Mouse (Mus musculus) CH12.LX (cell line): ENCODE results near the gene Sec24d. TPM values are rescaled to one million over a fixed set of nuclear protein-coding genes. Genes with fewer than 3 reads are reported as not detected.

ENCODE experiments used
- DNase-seq: peaks from one replicate; pipeline ENCODE4 v3.0.0-alpha.2; 2013; ENCODE audit errors: extremely low read depth
- H3K27ac ChIP-seq: 2 replicates; pipeline ENCODE4 v1.5.1; 2012; ENCODE audit warnings: low read depth, mild to moderate bottlenecking, control low read depth, moderate library complexity; ENCODE audit not compliant: insufficient read depth
- H3K27me3 ChIP-seq: replicated peaks from 2 replicates; pipeline ENCODE3; 2012; ENCODE audit warnings: inconsistent platforms
- H3K36me3 ChIP-seq, 2 experiments: replicated peaks in 1 of 2; 2 replicates each; pipeline versions ENCODE3 to v1.6.1; 2012; ENCODE audit warnings: inconsistent platforms in 1 of 2, low read length in 1 of 2, mild to moderate bottlenecking in 1 of 2, mixed read lengths in 1 of 2, moderate library complexity in 1 of 2; ENCODE audit not compliant: control insufficient read depth in 1 of 2, insufficient read depth in 1 of 2
- H3K4me1 ChIP-seq, 2 experiments: 2 replicates each; pipeline ENCODE4 v1.6.1; 2012; ENCODE audit warnings: inconsistent platforms in 1 of 2, moderate library complexity in 1 of 2; ENCODE audit not compliant: insufficient read depth in 2 of 2, control insufficient read depth in 1 of 2
- H3K4me2 ChIP-seq: 2 replicates; pipeline ENCODE4 v1.6.1; 2012; ENCODE audit warnings: low read depth, mild to moderate bottlenecking, control low read depth; ENCODE audit not compliant: poor library complexity, insufficient read depth, severe bottlenecking
- H3K4me3 ChIP-seq, 3 experiments: fragments of 150-350 bp in 1 of 3; sonication (generic) in 1 of 3; replicated peaks in 1 of 3; 2 replicates each; pipeline versions ENCODE3 to v1.5.1; 2011 to 2012; ENCODE audit warnings: low read depth in 2 of 3, low read length in 2 of 3, mild to moderate bottlenecking in 2 of 3, moderate library complexity in 2 of 3, control low read depth in 1 of 3, improper control_type of control experiment in 1 of 3, inconsistent platforms in 1 of 3, mixed read lengths in 1 of 3; ENCODE audit not compliant: poor library complexity in 1 of 3
- H3K79me2 ChIP-seq: replicated peaks from 2 replicates; pipeline ENCODE4 v1.6.1; 2012; ENCODE audit warnings: mild to moderate bottlenecking, moderate library complexity; ENCODE audit not compliant: control insufficient read depth, poor library complexity, insufficient read depth, severe bottlenecking; ENCODE audit errors: extremely low read depth
- H3K9ac ChIP-seq: 2 replicates; pipeline ENCODE4 v1.6.1; 2012; ENCODE audit warnings: low read depth, mild to moderate bottlenecking, control low read depth, moderate library complexity; ENCODE audit not compliant: insufficient read depth
- H3K9me3 ChIP-seq: replicated peaks from 2 replicates; pipeline ENCODE3; 2012; ENCODE audit warnings: low read length, inconsistent platforms, mixed read lengths
- BHLHE40 ChIP-seq: IDR thresholded peaks from 2 replicates; pipeline ENCODE4 v1.6.1; 2011; ENCODE audit warnings: mild to moderate bottlenecking, low read depth, low read length, improper control_type of control experiment
- CHD1 ChIP-seq: IDR thresholded peaks from 2 replicates; pipeline ENCODE4 v1.6.1; 2012; ENCODE audit warnings: low read depth, low read length, improper control_type of control experiment, inconsistent platforms
- CHD2 ChIP-seq: IDR thresholded peaks from 2 replicates; pipeline ENCODE4 v1.6.1; 2011; ENCODE audit warnings: low read length, improper control_type of control experiment
- CTCF ChIP-seq, 2 experiments: IDR thresholded peaks in 1 of 2; conservative IDR thresholded peaks in 1 of 2; 2 replicates each; pipeline ENCODE4 v1.5.1; 2011 to 2012; ENCODE audit warnings: low read depth in 2 of 2, low read length in 2 of 2, improper control_type of control experiment in 1 of 2, inconsistent platforms in 1 of 2, mild to moderate bottlenecking in 1 of 2, moderate library complexity in 1 of 2
- ELF1 ChIP-seq: IDR thresholded peaks from 2 replicates; pipeline ENCODE4 v1.6.1; 2014; ENCODE audit warnings: low read depth, mild to moderate bottlenecking, inconsistent platforms, low read length, improper control_type of control experiment
- ETS1 ChIP-seq: conservative IDR thresholded peaks from 2 replicates; pipeline ENCODE4 v1.6.1; 2012; ENCODE audit warnings: low read depth, mild to moderate bottlenecking, inconsistent platforms, low read length, improper control_type of control experiment, moderate library complexity
- GABPA ChIP-seq: IDR thresholded peaks from 2 replicates; pipeline ENCODE4 v1.6.1; 2012; ENCODE audit warnings: low read depth, low read length, improper control_type of control experiment, inconsistent platforms; ENCODE audit not compliant: insufficient replicate concordance
- HCFC1 ChIP-seq: IDR thresholded peaks from 2 replicates; pipeline ENCODE4 v1.6.1; 2012; ENCODE audit warnings: low read depth, mild to moderate bottlenecking, inconsistent platforms, low read length, improper control_type of control experiment
- JUN ChIP-seq: IDR thresholded peaks from 2 replicates; pipeline ENCODE4 v1.6.1; 2011; ENCODE audit warnings: low read depth, mild to moderate bottlenecking, low read length, improper control_type of control experiment, moderate library complexity; ENCODE audit not compliant: insufficient read depth
- JUND ChIP-seq: conservative IDR thresholded peaks from 2 replicates; pipeline ENCODE4 v1.6.1; 2011; ENCODE audit warnings: low read depth, low read length, improper control_type of control experiment
- MAFK ChIP-seq: IDR thresholded peaks from 2 replicates; pipeline ENCODE4 v1.6.1; 2011; ENCODE audit warnings: low read length, improper control_type of control experiment; ENCODE audit not compliant: insufficient replicate concordance
- MAZ ChIP-seq: IDR thresholded peaks from 2 replicates; pipeline ENCODE4 v1.6.1; 2012; ENCODE audit warnings: low read depth, mild to moderate bottlenecking, inconsistent platforms, low read length, improper control_type of control experiment, moderate library complexity
- MEF2A ChIP-seq: IDR thresholded peaks from 2 replicates; pipeline ENCODE4 v1.6.1; 2014; ENCODE audit warnings: low read depth, mild to moderate bottlenecking, inconsistent platforms, low read length, improper control_type of control experiment, borderline replicate concordance
- MXI1 ChIP-seq: IDR thresholded peaks from 2 replicates; pipeline ENCODE4 v1.6.1; 2011; ENCODE audit warnings: mild to moderate bottlenecking, low read depth, low read length, improper control_type of control experiment
- MYC ChIP-seq: IDR thresholded peaks from 2 replicates; pipeline ENCODE4 v1.6.1; 2011; ENCODE audit warnings: low read depth, mild to moderate bottlenecking, improper control_type of control experiment, low read length
- NELFE ChIP-seq: IDR thresholded peaks from 2 replicates; pipeline ENCODE4 v1.6.1; 2011; ENCODE audit warnings: low read depth, low read length, improper control_type of control experiment
- NRF1 ChIP-seq: IDR thresholded peaks from 2 replicates; pipeline ENCODE4 v1.6.1; 2014; ENCODE audit warnings: low read depth, mild to moderate bottlenecking, inconsistent platforms, low read length, improper control_type of control experiment, moderate library complexity
- POLR2A ChIP-seq: IDR thresholded peaks from 2 replicates; pipeline ENCODE4 v1.6.1; 2011; ENCODE audit warnings: low read depth, mild to moderate bottlenecking, improper control_type of control experiment, low read length
- POLR2AphosphoS2 ChIP-seq: IDR thresholded peaks from 2 replicates; pipeline ENCODE4 v1.6.1; 2011; ENCODE audit warnings: low read depth, low read length, improper control_type of control experiment
- RAD21 ChIP-seq: IDR thresholded peaks from 2 replicates; pipeline ENCODE4 v1.6.1; 2011; ENCODE audit warnings: low read depth, mild to moderate bottlenecking, low read length, improper control_type of control experiment, moderate library complexity
- SIN3A ChIP-seq: IDR thresholded peaks from 2 replicates; pipeline ENCODE4 v1.6.1; 2012; ENCODE audit warnings: low read length, improper control_type of control experiment, inconsistent platforms
- SMC3 ChIP-seq: IDR thresholded peaks from 2 replicates; pipeline ENCODE4 v1.6.1; 2011; ENCODE audit warnings: low read depth, low read length, improper control_type of control experiment
- TBP ChIP-seq: conservative IDR thresholded peaks from 2 replicates; pipeline ENCODE4 v1.6.1; 2011; ENCODE audit warnings: low read depth, low read length, improper control_type of control experiment
- UBTF ChIP-seq: IDR thresholded peaks from 2 replicates; pipeline ENCODE4 v1.6.1; 2012; ENCODE audit warnings: low read depth, mild to moderate bottlenecking, inconsistent platforms, low read length, improper control_type of control experiment, moderate library complexity
- USF1 ChIP-seq: IDR thresholded peaks from 2 replicates; pipeline ENCODE4 v1.6.1; 2014; ENCODE audit warnings: low read depth, mild to moderate bottlenecking, inconsistent platforms, low read length, improper control_type of control experiment
- USF2 ChIP-seq: conservative IDR thresholded peaks from 2 replicates; pipeline ENCODE4 v1.6.1; 2011; ENCODE audit warnings: low read depth, low read length, improper control_type of control experiment
- ZC3H11A ChIP-seq: IDR thresholded peaks from 2 replicates; pipeline ENCODE4 v1.6.1; 2012; ENCODE audit warnings: low read depth, mild to moderate bottlenecking, inconsistent platforms, low read length, improper control_type of control experiment
- ZKSCAN1 ChIP-seq: IDR thresholded peaks from 2 replicates; pipeline ENCODE4 v1.6.1; 2012; ENCODE audit warnings: low read depth, inconsistent platforms, low read length, improper control_type of control experiment, borderline replicate concordance
- ZMIZ1 ChIP-seq: IDR thresholded peaks from 2 replicates; pipeline ENCODE4 v1.6.1; 2012; ENCODE audit warnings: low read depth, mild to moderate bottlenecking, inconsistent platforms, low read length, improper control_type of control experiment
- ZNF384 ChIP-seq: IDR thresholded peaks from 2 replicates; pipeline ENCODE4 v1.6.1; 2012; ENCODE audit warnings: low read depth, low read length, improper control_type of control experiment, inconsistent platforms
- dilution Hi-C: fragments of 300-500 bp; cut with MboI; formaldehyde crosslinking; loops from 2 replicates; pipeline ENCODE4 v1.14.3; 2020; ENCODE audit warnings: low sequenced_read_pairs; ENCODE audit not compliant: extremely low pct_unique_long_range_greater_than_20kb, extremely low pct_ligation_motif_present
- in situ Hi-C: fragments of 300-500 bp; cut with MboI; formaldehyde crosslinking; loops from 3 replicates; pipeline ENCODE4 v1.14.3; 2019; ENCODE audit warnings: low sequenced_read_pairs, low pct_ligation_motif_present, low pct_unique_long_range_greater_than_20kb, mixed read lengths
- polyA plus RNA-seq: library from polyadenylated mRNA; unstranded; fragments of >175 nt; gene quantifications from 2 replicates; pipeline ENCODE4 v1.2.1, GENCODE M21; 2012; ENCODE audit warnings: low read depth; ENCODE audit not compliant: insufficient read length
- total RNA-seq, 2 experiments: library from RNA; depleted of rRNA; stranded (reverse); fragments of 300-350 nt in 1 of 2; fragments of >200 nt in 1 of 2; gene quantifications; 2 replicates each; pipeline ENCODE4 v1.2.3; 2012 to 2014

Gene Sec24d
- total and polyA plus RNA-seq, 3 experiments: 33.1 to 51.4 (median 45.8) TPM

DNA sequence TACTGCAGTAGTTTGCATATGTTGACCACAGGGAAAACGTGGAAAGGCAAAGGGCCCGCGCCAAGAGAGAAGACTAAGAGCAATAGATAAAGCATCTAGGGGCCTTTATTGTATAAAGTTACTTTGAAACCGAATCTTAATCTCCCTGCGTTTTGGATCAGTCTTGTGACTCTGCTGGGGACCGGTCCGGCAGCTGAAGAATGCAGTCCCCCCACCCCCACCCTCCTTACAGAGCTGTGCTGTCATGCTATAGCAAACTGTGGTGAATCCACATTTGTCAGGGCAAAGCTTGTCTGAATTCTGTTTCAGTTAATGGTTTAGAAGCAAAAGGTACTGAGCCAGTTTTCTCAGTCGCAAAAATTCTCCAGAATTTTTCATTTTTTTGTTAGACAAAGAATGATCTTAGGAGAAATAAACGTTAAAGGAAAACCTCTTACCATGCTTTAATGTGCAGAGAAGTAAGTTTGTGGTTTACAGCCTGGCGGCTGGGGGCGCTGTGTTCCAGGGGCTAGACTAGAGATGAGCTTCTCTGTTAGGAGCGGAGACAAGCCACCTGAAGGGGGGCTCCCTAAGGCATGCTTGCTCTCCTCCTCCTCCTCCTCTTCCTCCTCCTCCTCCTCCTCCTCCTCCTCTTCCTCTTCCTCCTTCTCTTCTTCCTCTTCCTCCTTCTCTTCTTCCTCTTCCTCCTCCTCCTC lies 46.8 kb downstream of the Sec24d start:
- H3K36me3 ChIP-seq: peaks cover 14 to 50% of the 10 kb centered on the region in 2 experiments
- no peak overlapping the region for H3K4me3 ChIP-seq
- no peaks in the 10 kb centered on the region for H3K79me2 ChIP-seq
- no peak overlapping the region for H3K9ac ChIP-seq
- H3K4me2 ChIP-seq: no peak overlapping the region
- TF ChIP-seq MEF2A: no peak
- no peak for TF ChIP-seq MAFK
- no peak for TF ChIP-seq ZNF384
- no peak for TF ChIP-seq SMC3
- no peak for TF ChIP-seq CHD2
- TF ChIP-seq MAZ: no peak
- TF ChIP-seq RAD21: no peak
- TF ChIP-seq NELFE: no peak
- no peak for TF ChIP-seq UBTF
- no peak for TF ChIP-seq HCFC1
- no peak for TF ChIP-seq CTCF (conservative IDR thresholded peaks at IDR 0.05 in 1 of 2, IDR thresholded peaks at IDR 0.05 in 1 of 2; ENCODE audit: low read depth in 2 of 2, low read length in 2 of 2)
- no peak for TF ChIP-seq POLR2A
- no peak for TF ChIP-seq SIN3A
- TF ChIP-seq JUN: no peak
- TF ChIP-seq TBP: no peak
- TF ChIP-seq JUND: no peak
- no peak for TF ChIP-seq ELF1
- TF ChIP-seq ZKSCAN1: no peak
- TF ChIP-seq POLR2AphosphoS2: no peak
- no peak overlapping the region for H3K27ac ChIP-seq
- dilution Hi-C loops (no loop called here), in situ Hi-C loops (no loop called here)
- no peaks in the 10 kb centered on the region for H3K9me3 ChIP-seq
- H3K27me3 ChIP-seq: no peaks in the 10 kb centered on the region
- H3K4me1 ChIP-seq: peaks cover 0 to 11% of the 10 kb centered on the region in 2 experiments; a peak in 2 of 4 replicates
- no peak for DNase-seq

DNA sequence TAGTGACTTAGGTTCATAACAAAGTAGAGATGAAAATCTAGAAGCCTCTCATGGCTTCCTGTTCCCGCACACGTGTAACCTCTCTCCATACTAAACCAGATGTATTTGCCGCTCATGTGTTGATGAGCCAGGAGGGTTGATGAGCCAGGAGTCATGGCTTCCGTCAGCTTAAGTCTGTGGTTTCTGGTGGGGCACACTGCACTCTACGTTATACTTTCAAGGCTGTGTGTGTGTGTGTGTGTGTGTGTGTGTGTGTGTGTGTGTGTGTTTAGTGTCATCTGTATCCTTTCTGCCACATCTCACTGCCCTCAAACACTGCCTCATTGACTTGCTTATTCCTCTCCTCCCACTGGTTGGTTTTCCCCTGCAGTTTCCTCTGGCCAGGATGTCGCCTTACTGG lies 48.8 kb downstream of the Sec24d start:
- H3K9me3 ChIP-seq: no peaks in the 10 kb centered on the region
- H3K4me3 ChIP-seq: no peak overlapping the region
- H3K27me3 ChIP-seq: no peaks in the 10 kb centered on the region
- DNase-seq: no peak
- no peak overlapping the region for H3K9ac ChIP-seq
- peaks cover 12 to 46% of the 10 kb centered on the region in 2 experiments for H3K36me3 ChIP-seq
- in situ Hi-C loops: no loop called here
- dilution Hi-C loops: no loop called here
- H3K4me1 ChIP-seq: peaks cover 0 to 16% of the 10 kb centered on the region in 2 experiments; a peak in 2 of 4 replicates
- no peak overlapping the region for H3K4me2 ChIP-seq
- H3K27ac ChIP-seq: no peak overlapping the region
- TF ChIP-seq MAZ (no peak), GABPA (no peak), MYC (no peak), UBTF (no peak), MAFK (no peak), SIN3A (no peak), NELFE (no peak), USF1 (no peak), HCFC1 (no peak), MXI1 (no peak), TBP (no peak), ZNF384 (no peak), BHLHE40 (no peak), ZMIZ1 (no peak), USF2 (no peak), NRF1 (no peak), ETS1 (no peak), ZKSCAN1 (no peak), CHD1 (no peak), ZC3H11A (no peak)
- no peaks in the 10 kb centered on the region for H3K79me2 ChIP-seq
